Mouse (Mus musculus): Measurements from ENCODE around the gene Fam110a.

DNA sequence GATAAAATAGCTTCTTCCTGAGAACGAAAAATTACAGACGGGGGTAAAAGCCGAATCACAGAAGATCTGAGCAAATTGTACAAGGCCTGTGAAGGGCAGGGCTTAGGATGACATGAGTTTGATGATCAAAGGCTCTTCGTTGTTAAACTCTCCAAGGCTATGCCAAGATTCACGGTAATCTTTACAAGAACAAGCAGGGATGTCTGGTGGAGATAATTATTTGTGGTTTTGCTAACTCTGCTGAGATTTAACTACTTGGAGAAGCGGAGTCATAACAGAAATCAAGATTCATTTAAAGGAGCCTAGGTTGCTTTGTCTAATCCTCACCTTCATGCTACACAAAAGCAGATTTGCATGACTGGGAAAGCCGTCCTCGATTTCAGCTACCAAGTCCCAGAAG, 6.9 kb upstream of the Fam110a start:
- TF ChIP-seq POLR2A (IDR thresholded peaks at IDR 0.05; ENCODE audit: insufficient read depth, low read depth, low read length): no peak
- no peak for TF ChIP-seq CTCF (IDR thresholded peaks at IDR 0.05)

Measured in heart, adult 2 months (tissue).